Mouse (Mus musculus) erythroblast, embryonic 14.5 days (primary cell): ENCODE data around the gene Zfp36l1.

ENCODE experiments used
- GATA1 ChIP-seq: IDR thresholded peaks from 2 replicates; pipeline ENCODE4 v1.6.1; 2012; ENCODE audit warnings: low read length, inconsistent platforms, mixed read lengths
- TAL1 ChIP-seq: IDR thresholded peaks from 3 replicates; pipeline ENCODE4 v1.6.1; 2012; ENCODE audit warnings: low read length, inconsistent platforms, mixed read lengths

DNA sequence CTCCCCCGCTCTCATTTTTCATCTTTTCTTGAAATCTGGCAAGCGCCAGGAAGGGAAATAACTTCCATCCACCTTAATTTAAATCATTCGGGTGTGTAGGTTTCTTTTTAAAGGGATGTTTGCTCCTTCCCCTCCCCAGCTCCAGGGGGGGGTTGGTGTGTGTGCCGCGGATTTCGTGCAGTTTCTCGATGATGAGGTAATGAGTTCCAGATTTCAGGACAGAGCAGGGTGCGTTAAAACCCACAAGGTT lies 2.0 kb upstream of the Zfp36l1 start:
- TF ChIP-seq GATA1 (no peak), TAL1 (no peak)
